In the genomic region with DNA sequence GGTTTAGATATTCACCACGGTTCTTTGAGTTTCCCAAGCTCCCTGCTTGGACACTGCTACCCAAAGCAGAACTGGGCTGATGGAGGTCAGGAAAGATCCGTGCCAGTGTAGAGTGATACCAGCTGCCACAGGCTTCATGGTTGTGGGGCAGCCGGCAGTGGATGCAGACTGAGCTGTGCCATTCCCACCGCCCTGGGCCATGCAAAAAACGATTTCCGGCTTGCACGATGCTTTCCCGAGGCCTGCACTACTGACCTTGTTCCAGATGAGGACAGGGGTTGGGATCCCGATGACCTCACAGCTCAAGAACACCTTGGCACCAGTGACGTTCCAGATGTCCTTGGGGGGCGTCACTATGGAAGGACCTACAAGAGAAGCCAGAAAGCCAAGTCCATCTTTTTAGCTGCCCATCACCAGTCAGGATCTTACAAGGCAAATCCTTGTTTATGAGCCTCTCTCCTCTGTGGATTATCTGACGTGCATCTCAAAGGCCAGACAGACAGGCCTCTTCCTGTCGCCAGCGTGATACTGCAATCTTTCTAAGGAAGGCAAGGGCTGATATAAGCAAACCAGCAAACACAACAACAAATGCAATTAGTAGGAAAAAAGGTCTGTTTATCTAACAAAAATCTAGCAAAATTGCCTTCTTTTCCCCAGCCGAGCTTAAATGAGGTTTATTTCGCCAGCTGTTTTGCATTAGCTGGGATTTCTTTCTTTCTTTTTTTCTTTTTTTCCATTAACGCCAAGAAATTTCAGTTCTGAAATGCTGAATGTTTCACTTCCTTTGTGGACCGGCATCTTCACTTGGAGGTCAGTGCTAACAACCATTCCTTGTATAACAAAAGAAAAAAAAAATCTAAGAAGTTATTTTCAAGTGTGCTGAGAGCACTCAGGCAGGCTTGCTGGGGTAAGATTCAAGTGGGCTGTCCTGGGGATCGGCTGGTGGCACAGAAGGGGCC, we compare ENCODE assay signal across 10 mouse cellular contexts. TPM values are rescaled to one million over a fixed set of nuclear protein-coding genes. Genes with fewer than 3 reads are reported as not detected.
DNase-seq lines count a peak whose midpoint lies in the region; ATAC-seq and TF ChIP-seq lines count a peak whose summit lies in the region.
"Had no signal": no experiment of that assay in that cellular context is flagged by ENCODE, and none has a peak within 500 bp of the region (broad histone marks: within the 10 kb centered on the region; RNA-seq: fewer than 3 reads in every experiment).

No protein-coding gene starts in this region.

- H3K9me3 ChIP-seq in heart, embryonic 16.5 days (replicated peaks; ENCODE audit: control insufficient read depth, low read length): no peaks in the 10 kb centered on the region
- no peaks in the 10 kb centered on the region for H3K9me3 ChIP-seq in heart, embryonic 10.5 days
- no peaks in the 10 kb centered on the region for H3K9me3 ChIP-seq in kidney, postnatal 0 days (replicated peaks; ENCODE audit: low read length)
- H3K9me3 ChIP-seq in stomach, postnatal 0 days (ENCODE audit: control insufficient read depth, low read length): no peaks in the 10 kb centered on the region

- 64% methylated on average over 19 of the region's 19 CpGs for WGBS in heart, embryonic 16.5 days
- 69% methylated on average over 19 of the region's 19 CpGs for WGBS in heart, embryonic 10.5 days
- WGBS in kidney, postnatal 0 days: 53% methylated on average over 19 of the region's 19 CpGs
- whole genome bisulfite sequencing in stomach, postnatal 0 days: 59% methylated on average over 19 of the region's 19 CpGs

- no peaks in the 10 kb centered on the region for H3K27me3 ChIP-seq in heart, embryonic 16.5 days (ENCODE audit: control insufficient read depth, insufficient read depth, low read length)
- H3K27me3 ChIP-seq in heart, embryonic 10.5 days (ENCODE audit: insufficient read depth, poor library complexity, severe bottlenecking): peaks cover 6% of the 10 kb centered on the region
- no peaks in the 10 kb centered on the region for H3K27me3 ChIP-seq in kidney, postnatal 0 days (ENCODE audit: insufficient read depth, low read length)
- no peaks in the 10 kb centered on the region for H3K27me3 ChIP-seq in stomach, postnatal 0 days (ENCODE audit: control insufficient read depth, insufficient read depth, low read length)

- H3K36me3 ChIP-seq in heart, embryonic 16.5 days (ENCODE audit: control insufficient read depth, insufficient read depth): no peaks in the 10 kb centered on the region
- H3K36me3 ChIP-seq in heart, embryonic 10.5 days: peaks cover 8% of the 10 kb centered on the region
- H3K36me3 ChIP-seq in kidney, postnatal 0 days (ENCODE audit: insufficient read depth, low read length): no peaks in the 10 kb centered on the region
- 0 out of 2 replicates have a peak, but pooled peaks cover 4% of the 10 kb centered on the region for H3K36me3 ChIP-seq in stomach, postnatal 0 days (ENCODE audit: control insufficient read depth, insufficient read depth, low read length)

- no peak overlapping the region for H3K9ac ChIP-seq in heart, embryonic 16.5 days (ENCODE audit: low read length)
- no peak overlapping the region for H3K9ac ChIP-seq in kidney, postnatal 0 days (ENCODE audit: low read depth, low read length)
- H3K9ac ChIP-seq in stomach, postnatal 0 days (ENCODE audit: low read length): no peak overlapping the region

- H3K4me1 ChIP-seq in heart, embryonic 16.5 days (ENCODE audit: control insufficient read depth, insufficient read depth, low read length): peaks cover 13% of the 10 kb centered on the region
- H3K4me1 ChIP-seq in heart, embryonic 10.5 days: peaks cover 20% of the 10 kb centered on the region
- peaks cover 33% of the 10 kb centered on the region for H3K4me1 ChIP-seq in kidney, postnatal 0 days (replicated peaks; ENCODE audit: insufficient read depth, low read length)
- H3K4me1 ChIP-seq in stomach, postnatal 0 days (replicated peaks; ENCODE audit: control insufficient read depth, insufficient read depth): 0 out of 2 replicates have a peak, but pooled peaks cover 6% of the 10 kb centered on the region

- no peak for TF ChIP-seq EP300 in stomach, postnatal 0 days (optimal IDR thresholded peaks at IDR 0.05)

- no peak for TF ChIP-seq CTCF in kidney, postnatal 0 days (IDR thresholded peaks at IDR 0.05; ENCODE audit: low read depth)
- TF ChIP-seq CTCF in stomach, postnatal 0 days (IDR thresholded peaks at IDR 0.05; ENCODE audit: low read depth): no peak

- no peak for ATAC-seq in heart, embryonic 16.5 days (replicated peaks; ENCODE audit: extremely low read depth, insufficient read depth, low FRiP score)
- ATAC-seq in kidney, postnatal 0 days (replicated peaks; ENCODE audit: low FRiP score, low read depth): no peak
- no peak for ATAC-seq in stomach, postnatal 0 days (ENCODE audit: low FRiP score, low TSS enrichment)
- ATAC-seq in monocyte, adult 5-6 weeks (replicated peaks; ENCODE audit: insufficient number of reproducible peaks, low FRiP score, low TSS enrichment, poor library complexity, severe bottlenecking): no peak

- H3K4me3 ChIP-seq in heart, embryonic 16.5 days (ENCODE audit: low read length): no peak overlapping the region
- no peak overlapping the region for H3K4me3 ChIP-seq in heart, embryonic 10.5 days
- no peak overlapping the region for H3K4me3 ChIP-seq in kidney, postnatal 0 days (replicated peaks; ENCODE audit: low read depth, low read length)
- H3K4me3 ChIP-seq in stomach, postnatal 0 days (ENCODE audit: low read depth, low read length): no peak overlapping the region

- H3K4me2 ChIP-seq in heart, embryonic 16.5 days (ENCODE audit: low read depth, low read length): no peak overlapping the region
- H3K4me2 ChIP-seq in kidney, postnatal 0 days (ENCODE audit: low read length): 0 out of 2 replicates have a peak overlapping the region, but pooled peaks have one; percentile 1
- H3K4me2 ChIP-seq in stomach, postnatal 0 days (replicated peaks; ENCODE audit: low read depth): no peak overlapping the region

- DNase-seq in heart, embryonic 10.5 days (ENCODE audit: low spot score): no peak
- peak; percentile 16 for DNase-seq in retina, postnatal 1 day
- no peak for DNase-seq in retina, embryonic 14.5 days (ENCODE audit: low spot score)
- DNase-seq in kidney, postnatal 0 days (ENCODE audit: low spot score): peak; percentile 54
- no peak for DNase-seq in stomach, postnatal 0 days (ENCODE audit: low spot score)
- DNase-seq in left cerebral cortex, postnatal 4 days: no peak
- DNase-seq: right cerebral cortex, adult 18-20 months; thymus, postnatal 14 days had no signal

- H3K27ac ChIP-seq in heart, embryonic 16.5 days (ENCODE audit: low read length): peak overlapping the region; percentile 32; the same call in 1 of the 2 replicates
- no peak overlapping the region for H3K27ac ChIP-seq in heart, embryonic 10.5 days
- H3K27ac ChIP-seq in kidney, postnatal 0 days: peak overlapping the region; percentile 98
- peak overlapping the region; percentile 89 for H3K27ac ChIP-seq in stomach, postnatal 0 days (replicated peaks)

- intact Hi-C loops in left cerebral cortex, postnatal 4 days (cut with DNase I): no loop called here

RNA-seq across cellular contexts. Expression of a gene that starts 45.6 kb away (rescaled TPM):
- 39.0 and 40.4 TPM in 2 replicates for polyA plus RNA-seq in heart, embryonic 16.5 days (2015; fragmentation: Nextera tagmentation; extraction: Ambion mirVana)
- 53.9 and 60.3 TPM in 2 replicates for polyA plus RNA-seq in heart, embryonic 10.5 days (2016; fragmentation: Nextera tagmentation; extraction: Ambion mirVana)
- 46.1 and 49.7 TPM in 2 replicates for polyA plus RNA-seq in kidney, postnatal 0 days (2015; fragmentation: Nextera tagmentation; extraction: Ambion mirVana)
- polyA plus RNA-seq in stomach, postnatal 0 days (2015; fragmentation: Nextera tagmentation; extraction: Ambion mirVana): 21.7 and 23.5 TPM in 2 replicates
- 10 to 100 TPM; 55.4 to 59.3 TPM for total RNA-seq in left cerebral cortex, postnatal 4 days (2021)
- 105 to 132 TPM (median 106 TPM) in 3 replicates for total RNA-seq in monocyte, adult 5-6 weeks (2017)

RNA-seq across cellular contexts. Expression of a gene that starts 45.7 kb away (rescaled TPM):
- polyA plus RNA-seq in heart, embryonic 16.5 days (2015; fragmentation: Nextera tagmentation; extraction: Ambion mirVana): 22.5 and 23.7 TPM in 2 replicates
- 25.0 and 31.6 TPM in 2 replicates for polyA plus RNA-seq in heart, embryonic 10.5 days (2016; fragmentation: Nextera tagmentation; extraction: Ambion mirVana)
- polyA plus RNA-seq in kidney, postnatal 0 days (2015; fragmentation: Nextera tagmentation; extraction: Ambion mirVana): 27.0 and 28.4 TPM in 2 replicates
- 15.1 and 16.3 TPM in 2 replicates for polyA plus RNA-seq in stomach, postnatal 0 days (2015; fragmentation: Nextera tagmentation; extraction: Ambion mirVana)
- total RNA-seq in left cerebral cortex, postnatal 4 days (2021): 10 to 100 TPM; 27.3 to 30.0 TPM
- total RNA-seq in monocyte, adult 5-6 weeks (2017): 4.2 to 7.1 TPM (median 4.9 TPM) in 3 replicates

RNA-seq across cellular contexts. Expression of a gene that starts 52.3 kb away (rescaled TPM):
- polyA plus RNA-seq in heart, embryonic 16.5 days (2015; fragmentation: Nextera tagmentation; extraction: Ambion mirVana): 68.4 and 72.0 TPM in 2 replicates
- 16.6 and 25.7 TPM in 2 replicates for polyA plus RNA-seq in heart, embryonic 10.5 days (2016; fragmentation: Nextera tagmentation; extraction: Ambion mirVana)
- 1,308 and 1,398 TPM in 2 replicates for polyA plus RNA-seq in kidney, postnatal 0 days (2015; fragmentation: Nextera tagmentation; extraction: Ambion mirVana)
- 421 and 437 TPM in 2 replicates for polyA plus RNA-seq in stomach, postnatal 0 days (2015; fragmentation: Nextera tagmentation; extraction: Ambion mirVana)
- 10 to 100 TPM; 35.5 to 40.3 TPM for total RNA-seq in left cerebral cortex, postnatal 4 days (2021)
- 2.7 to 6.7 TPM (median 5.0 TPM) in 3 replicates for total RNA-seq in monocyte, adult 5-6 weeks (2017)

Comparison
In these comparisons a context has a peak if more than half of its experiments do, and no peak if none do; other contexts are left out.
1. DNase-seq: peak in retina, postnatal 1 day (single experiment) and kidney, postnatal 0 days (single experiment); none in heart, embryonic 10.5 days (single experiment), retina, embryonic 14.5 days (single experiment), stomach, postnatal 0 days (single experiment) and left cerebral cortex, postnatal 4 days (single experiment).